Mouse (Mus musculus) E14TG2a.4 (cell line): ENCODE measurements around the gene Tmem198.

Experiments
- H3K27me3 ChIP-seq: 2 replicates; pipeline ENCODE4 v1.6.1; 2014; ENCODE audit warnings: low read length, control low read depth; ENCODE audit not compliant: insufficient read depth
- H3K36me3 ChIP-seq: 2 replicates; pipeline ENCODE4 v1.6.1; 2014; ENCODE audit warnings: low read length, control low read depth; ENCODE audit not compliant: insufficient read depth
- H3K4me1 ChIP-seq: replicated peaks from 2 replicates; pipeline ENCODE4 v1.6.1; 2014; ENCODE audit warnings: low read depth, low read length, control low read depth
- H3K4me3 ChIP-seq: replicated peaks from 2 replicates; pipeline ENCODE4 v1.5.1; 2014; ENCODE audit warnings: mild to moderate bottlenecking, low read length
- H3K9me3 ChIP-seq: 2 replicates; pipeline ENCODE4 v1.6.1; 2014; ENCODE audit warnings: low read length, control low read depth
- CTCF ChIP-seq: conservative IDR thresholded peaks from 2 replicates; pipeline ENCODE4 v1.5.1; 2014; ENCODE audit warnings: low read length
- NANOG ChIP-seq: IDR thresholded peaks from 2 replicates; pipeline ENCODE4 v1.6.1; 2014; ENCODE audit warnings: borderline replicate concordance, low read length, mixed read lengths
- POU5F1 ChIP-seq: IDR thresholded peaks from 2 replicates; pipeline ENCODE4 v1.6.1; 2014; ENCODE audit warnings: low read length, borderline replicate concordance

The Tmem198 gene

DNA sequence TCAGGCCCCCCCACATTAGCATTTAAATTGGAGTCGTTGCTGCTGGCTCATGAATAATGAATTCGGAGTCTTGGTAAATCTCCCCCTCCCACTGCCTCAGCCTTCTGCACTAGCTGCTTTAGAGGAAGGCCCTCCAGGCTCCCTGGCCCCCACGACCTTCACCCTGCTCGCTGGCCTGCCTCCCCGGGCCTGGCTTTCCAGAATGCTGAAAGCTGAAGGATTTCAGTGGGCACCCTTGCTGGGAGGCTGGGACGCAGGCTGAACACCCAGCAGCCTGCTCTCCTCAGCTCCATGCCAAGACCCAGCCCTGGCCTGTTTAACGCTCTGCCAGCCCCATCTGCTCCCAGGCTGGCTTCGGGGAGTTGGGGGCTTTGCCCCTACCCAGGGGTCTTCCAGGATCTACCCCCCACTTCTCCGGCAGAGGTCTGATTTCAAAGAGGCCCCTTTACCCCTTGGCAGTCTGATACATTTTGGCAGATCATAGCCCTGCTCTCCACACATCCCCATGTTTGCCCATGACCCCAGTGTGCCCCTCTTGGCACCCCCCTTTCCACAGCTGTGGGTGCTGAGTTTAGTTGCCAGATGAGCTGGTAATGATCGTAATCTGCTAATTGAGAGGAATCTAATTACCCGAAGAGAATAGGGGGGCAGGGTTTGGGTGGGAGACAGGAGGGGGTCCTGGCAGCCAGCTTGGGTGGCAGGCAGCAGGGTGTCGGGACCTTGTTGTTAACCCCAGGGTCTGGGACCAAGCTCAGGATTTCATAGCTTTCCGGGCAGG, 35.9 kb upstream of the Tmem198 start:
- Histone ChIP-seq H3K4me3 (peak overlapping the region; percentile 56), H3K36me3 (peaks cover 31% of the 10 kb centered on the region), H3K9me3 (no peaks in the 10 kb centered on the region), H3K4me1 (peaks cover 88% of the 10 kb centered on the region), H3K27me3 (peaks cover 35% of the 10 kb centered on the region)
- TF ChIP-seq POU5F1 (no peak), CTCF (no peak), NANOG (no peak)

DNA sequence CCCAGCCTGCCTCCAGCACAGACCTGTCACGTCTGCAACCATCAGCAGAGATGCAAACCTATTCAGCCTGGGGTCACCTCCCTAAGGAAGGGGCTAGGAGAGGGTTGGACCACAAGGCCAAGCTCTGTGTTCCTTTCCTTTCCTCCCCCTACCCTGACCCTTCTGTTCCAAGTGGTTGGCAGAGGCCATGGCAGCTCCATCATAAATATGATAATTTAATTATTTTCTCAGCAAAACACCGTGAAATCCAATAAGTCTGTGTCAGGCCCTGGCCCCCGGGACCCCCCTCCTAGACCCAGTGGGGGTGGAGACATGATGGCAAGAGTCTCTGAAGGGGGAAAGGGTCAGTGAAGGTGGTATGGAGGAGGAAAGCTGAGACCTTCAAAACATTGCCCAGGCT, 35.1 kb upstream of the Tmem198 start:
- H3K36me3 ChIP-seq: peaks cover 25% of the 10 kb centered on the region
- peaks cover 91% of the 10 kb centered on the region for H3K4me1 ChIP-seq
- no peak overlapping the region for H3K4me3 ChIP-seq
- TF ChIP-seq CTCF (no peak), POU5F1 (no peak), NANOG (no peak)
- peaks cover 42% of the 10 kb centered on the region for H3K27me3 ChIP-seq
- H3K9me3 ChIP-seq: no peaks in the 10 kb centered on the region

DNA sequence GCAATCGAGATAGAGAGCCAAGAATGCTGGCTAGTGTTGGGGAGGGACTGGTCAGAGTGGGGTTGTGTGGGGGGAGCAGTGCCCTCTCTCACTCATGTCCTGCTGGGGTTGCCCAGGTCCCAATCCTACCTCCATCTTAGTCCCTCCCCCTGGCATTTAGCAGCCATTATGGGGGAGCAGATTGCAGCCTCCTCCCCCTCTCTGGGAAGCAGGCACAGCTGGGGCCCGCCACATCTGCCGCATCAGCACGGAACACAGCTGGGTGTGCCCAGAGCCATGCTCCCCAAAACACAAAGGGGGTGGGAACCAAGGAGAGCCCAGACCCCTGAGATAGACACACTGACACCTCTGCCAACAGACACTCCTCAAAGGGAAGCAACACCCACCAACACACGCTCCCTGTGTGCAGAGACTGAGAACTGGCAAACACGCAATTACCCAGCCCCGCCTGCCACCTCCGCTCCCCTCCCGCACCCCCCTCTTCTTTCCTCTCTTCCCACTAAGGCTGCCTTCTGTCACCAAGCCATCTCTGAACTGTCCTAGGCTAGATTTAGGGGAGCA, 34.1 kb upstream of the Tmem198 start:
- peaks cover 52% of the 10 kb centered on the region for H3K27me3 ChIP-seq
- H3K36me3 ChIP-seq: peaks cover 16% of the 10 kb centered on the region
- TF ChIP-seq NANOG (no peak), POU5F1 (no peak), CTCF (no peak)
- peaks cover 7% of the 10 kb centered on the region; the same call in 1 of the 2 replicates for H3K9me3 ChIP-seq
- H3K4me3 ChIP-seq: 0 out of 2 replicates have a peak overlapping the region, but pooled peaks have one; percentile 13
- peaks cover 97% of the 10 kb centered on the region for H3K4me1 ChIP-seq

DNA sequence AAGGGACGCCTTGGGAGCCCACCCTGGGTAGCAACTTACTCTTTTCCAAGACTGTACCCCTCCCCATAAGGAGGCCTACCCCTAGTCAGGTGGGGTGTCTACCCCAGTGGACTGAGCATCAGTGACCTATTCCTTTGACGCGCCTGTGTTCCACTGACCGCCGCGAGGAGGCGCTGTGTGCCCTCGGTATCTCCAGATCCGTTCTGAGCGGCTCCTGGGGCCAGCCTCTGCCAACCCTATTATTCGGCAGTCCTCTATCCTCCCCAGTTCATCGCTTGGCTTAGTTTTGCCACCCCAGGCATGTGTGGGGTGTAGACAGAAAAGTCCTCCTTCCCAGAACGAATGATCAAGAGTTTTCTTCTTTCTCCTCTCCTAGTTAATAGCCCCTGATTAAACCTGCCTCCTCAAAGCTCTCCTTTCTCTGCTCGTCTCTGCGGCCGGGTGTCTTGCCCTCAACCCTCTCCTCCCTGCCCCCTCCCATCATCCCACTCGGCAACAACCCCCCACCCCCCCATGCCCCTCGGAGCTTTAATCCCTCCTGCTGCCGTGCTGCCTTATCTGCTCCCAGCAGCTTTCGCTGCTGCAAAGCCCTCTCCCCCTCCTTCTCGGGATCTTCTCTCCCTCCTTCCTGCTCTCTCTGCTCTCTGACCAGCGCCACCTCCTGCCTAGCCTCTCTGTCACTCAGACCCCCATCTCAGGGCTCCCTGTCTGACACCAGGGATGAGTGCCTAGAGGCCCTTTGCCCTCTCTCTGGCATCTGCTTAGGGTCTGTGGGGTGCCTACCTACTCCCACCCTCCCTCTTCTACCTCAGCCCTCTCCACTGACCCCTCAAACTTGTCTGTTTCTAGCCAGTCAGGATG, 33.4 kb upstream of the Tmem198 start:
- Histone ChIP-seq H3K27me3 (peaks cover 59% of the 10 kb centered on the region), H3K4me1 (peaks cover 98% of the 10 kb centered on the region), H3K4me3 (peak overlapping the region; percentile 45), H3K36me3 (peaks cover 11% of the 10 kb centered on the region), H3K9me3 (peaks cover 7% of the 10 kb centered on the region; the same call in 1 of the 2 replicates)
- TF ChIP-seq POU5F1 (no peak), CTCF (peak; percentile 88), NANOG (no peak)

DNA sequence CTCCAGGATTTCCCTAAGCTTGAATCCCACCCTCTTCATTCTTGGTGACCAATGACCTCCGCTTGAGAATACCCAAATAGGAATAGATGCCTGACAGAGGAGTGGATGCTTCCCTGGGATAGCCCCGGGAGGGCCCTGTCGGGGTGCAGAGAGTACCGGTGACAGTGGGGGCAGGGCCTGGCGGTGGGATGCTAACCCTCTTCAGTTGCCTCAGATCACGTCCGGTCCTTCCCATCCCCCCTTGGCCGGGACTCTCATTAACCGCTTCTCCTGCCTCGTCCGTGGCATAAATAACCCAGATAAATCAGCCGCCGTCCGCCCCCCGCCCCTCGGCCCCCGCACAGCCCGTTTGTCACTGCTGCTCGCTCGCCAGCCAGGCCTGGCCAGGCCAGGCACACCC, 32.7 kb upstream of the Tmem198 start:
- H3K27me3 ChIP-seq: peaks cover 66% of the 10 kb centered on the region
- H3K9me3 ChIP-seq: peaks cover 7% of the 10 kb centered on the region; the same call in 1 of the 2 replicates
- peaks cover 11% of the 10 kb centered on the region for H3K36me3 ChIP-seq
- TF ChIP-seq NANOG: no peak
- no peak for TF ChIP-seq CTCF
- no peak for TF ChIP-seq POU5F1
- H3K4me1 ChIP-seq: peaks cover 95% of the 10 kb centered on the region
- peak overlapping the region; percentile 45 for H3K4me3 ChIP-seq

DNA sequence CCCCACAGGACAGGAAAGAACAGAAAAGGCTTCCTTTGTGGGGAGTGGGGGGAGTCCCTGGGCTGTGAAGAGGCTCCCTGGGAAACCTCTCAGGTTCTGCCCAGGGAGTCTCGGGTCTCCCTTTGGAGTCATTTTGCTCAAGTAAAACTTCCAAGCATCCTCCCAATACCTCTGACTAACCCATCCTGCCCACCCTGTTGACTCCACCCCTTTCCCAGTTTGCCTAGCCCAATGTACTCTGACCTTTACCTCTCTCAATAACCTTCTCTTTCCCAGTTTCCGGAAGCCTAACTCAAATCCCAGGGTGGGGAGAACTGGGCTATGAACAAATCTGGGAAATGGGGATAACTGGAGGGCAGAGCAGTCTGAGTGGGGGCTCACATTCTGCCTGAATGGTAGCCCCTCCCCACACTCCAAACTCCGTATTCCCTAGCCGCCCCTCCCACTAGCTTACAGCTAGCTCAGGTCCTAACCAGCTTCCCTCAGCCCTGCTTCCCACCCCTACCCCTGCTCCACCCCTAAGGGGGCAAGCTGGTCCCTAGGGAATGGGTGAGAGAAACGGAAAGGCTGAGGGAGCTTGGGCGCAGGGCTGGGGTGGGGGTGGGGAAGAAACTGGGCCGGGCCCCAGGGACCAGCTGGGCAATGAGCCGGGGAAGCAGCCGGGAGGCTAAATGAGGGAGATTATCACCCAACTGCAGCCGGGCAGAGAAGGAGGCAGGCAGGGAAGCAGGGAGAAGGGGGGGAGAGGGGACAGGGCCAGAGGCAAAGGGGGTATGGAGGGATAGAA, 31.9 kb upstream of the Tmem198 start:
- Histone ChIP-seq H3K9me3 (peaks cover 7% of the 10 kb centered on the region; the same call in 1 of the 2 replicates), H3K27me3 (peaks cover 74% of the 10 kb centered on the region), H3K36me3 (peaks cover 4% of the 10 kb centered on the region; the same call in 1 of the 2 replicates), H3K4me1 (peaks cover 89% of the 10 kb centered on the region), H3K4me3 (peak overlapping the region; percentile 45)
- TF ChIP-seq POU5F1: no peak
- no peak for TF ChIP-seq CTCF
- TF ChIP-seq NANOG: no peak

DNA sequence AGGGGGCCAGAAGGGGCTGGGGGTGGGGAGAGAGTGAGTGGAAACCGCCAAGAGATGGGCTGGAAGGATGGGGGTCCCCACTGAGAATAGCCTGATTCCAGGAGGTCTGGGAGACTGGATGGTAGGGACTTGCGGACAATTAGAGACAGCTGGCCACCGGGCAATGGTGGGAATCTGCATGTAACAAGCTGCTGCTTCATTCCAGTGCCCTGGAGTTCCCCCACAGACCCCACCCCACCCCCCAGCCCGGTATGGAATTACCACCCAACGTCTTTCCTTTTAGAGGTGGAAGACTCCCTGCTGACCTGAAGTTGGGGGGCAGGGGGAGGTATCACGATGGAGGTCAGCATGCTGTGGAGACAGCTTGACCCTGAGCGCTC, 31.3 kb upstream of the Tmem198 start:
- H3K4me3 ChIP-seq: no peak overlapping the region
- H3K36me3 ChIP-seq: no peaks in the 10 kb centered on the region
- peaks cover 80% of the 10 kb centered on the region for H3K27me3 ChIP-seq
- peaks cover 7% of the 10 kb centered on the region; the same call in 1 of the 2 replicates for H3K9me3 ChIP-seq
- peaks cover 89% of the 10 kb centered on the region for H3K4me1 ChIP-seq
- TF ChIP-seq CTCF (no peak), NANOG (no peak), POU5F1 (no peak)

DNA sequence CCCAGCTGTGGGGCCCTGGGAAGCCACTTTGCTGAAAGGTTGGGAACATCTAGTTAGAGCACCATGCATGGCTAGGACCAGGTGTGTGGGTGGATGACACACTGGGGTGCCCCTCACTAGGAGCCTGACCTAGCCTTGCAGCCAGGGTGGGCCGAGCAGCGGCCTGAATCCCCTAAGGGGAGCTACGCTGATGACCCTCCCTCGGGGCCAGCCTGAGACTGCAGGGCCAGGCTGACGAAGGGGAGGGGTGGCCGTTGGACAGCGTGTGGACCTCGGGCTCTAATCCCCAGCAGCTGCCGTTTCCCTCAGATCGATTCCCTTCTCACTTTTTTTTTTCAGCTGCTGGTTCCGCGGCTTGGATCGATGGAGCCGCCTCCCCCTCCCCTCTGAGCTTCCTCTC, 30.4 kb upstream of the Tmem198 start:
- Histone ChIP-seq H3K36me3 (no peaks in the 10 kb centered on the region), H3K9me3 (peaks cover 7% of the 10 kb centered on the region; the same call in 1 of the 2 replicates), H3K4me1 (peaks cover 80% of the 10 kb centered on the region), H3K4me3 (no peak overlapping the region), H3K27me3 (peaks cover 89% of the 10 kb centered on the region)
- TF ChIP-seq POU5F1: no peak
- TF ChIP-seq NANOG: no peak
- TF ChIP-seq CTCF: no peak
